Mouse (Mus musculus) forebrain, postnatal 0 days (tissue): ENCODE results near the gene Tusc2. TPM values are rescaled to one million over a fixed set of nuclear protein-coding genes. Genes with fewer than 3 reads are reported as not detected.
A peak's percentile ranks its signal among the peaks of the same experiment; 100 is the strongest.
"Not testable (repeated sequence)": the region's sequence is repeated elsewhere in the genome, so short reads cannot be mapped to it uniquely, and the experiment has no call there.

ENCODE experiments used
- ATAC-seq: fragments of 200-750 bp; cut with Nextera tagmentation; 2 replicates; pipeline ENCODE4 v1.8.0; 2017; ENCODE audit warnings: mild to moderate bottlenecking, moderate library complexity
- DNase-seq: peaks from one replicate; pipeline ENCODE4 v3.0.0-alpha.2; 2015
- H3K27ac ChIP-seq: fragments of 300-500 bp; sonication (generic); 2 replicates; pipeline ENCODE4 v1.5.1; 2014; ENCODE audit warnings: low read depth, mild to moderate bottlenecking, antibody characterized with exemption, low read length, moderate library complexity, mixed read lengths
- H3K27me3 ChIP-seq: fragments of 300-500 bp; sonication (generic); 2 replicates; pipeline ENCODE4 v1.6.1; 2014; ENCODE audit warnings: mild to moderate bottlenecking, low read length, mixed read lengths; ENCODE audit not compliant: insufficient read depth
- H3K36me3 ChIP-seq: fragments of 300-500 bp; sonication (generic); 2 replicates; pipeline ENCODE4 v1.6.1; 2014; ENCODE audit warnings: mild to moderate bottlenecking, moderate library complexity; ENCODE audit not compliant: insufficient read depth
- H3K4me1 ChIP-seq: fragments of 300-500 bp; sonication (generic); 2 replicates; pipeline ENCODE4 v1.6.1; 2014; ENCODE audit warnings: antibody characterized with exemption; ENCODE audit not compliant: insufficient read depth
- H3K4me2 ChIP-seq: fragments of 300-500 bp; sonication (generic); 2 replicates; pipeline ENCODE4 v1.6.1; 2014; ENCODE audit warnings: low read depth, mild to moderate bottlenecking, moderate library complexity
- H3K4me3 ChIP-seq: fragments of 300-500 bp; sonication (generic); 2 replicates; pipeline ENCODE4 v1.5.1; 2014; ENCODE audit warnings: low read depth, low read length, mixed read lengths
- H3K9ac ChIP-seq: fragments of 300-500 bp; sonication (generic); 2 replicates; pipeline ENCODE4 v1.6.1; 2014; ENCODE audit warnings: mild to moderate bottlenecking
- H3K9me3 ChIP-seq: fragments of 300-500 bp; sonication (generic); 2 replicates; pipeline ENCODE4 v1.6.1; 2016; ENCODE audit warnings: low read length
- CTCF ChIP-seq: sonication (generic); IDR thresholded peaks from 2 replicates; pipeline ENCODE4 v1.5.1; 2016; ENCODE audit warnings: antibody characterized with exemption, control low read depth, low read depth
- WGBS: fragments of 180-500 bp; shearing (Covaris S2); extraction: QIAGEN DNeasy Blood & Tissue Kit; methylation state at CpG from one replicate; pipeline ENCODE4 v1.1.7; 2014; 5-methylcytosine and 5-hydroxymethylcytosine counted together
- polyA plus RNA-seq: library from polyadenylated mRNA; unstranded; fragments of >200 nt; fragmentation: Nextera tagmentation; extraction: Ambion mirVana; gene quantifications from 2 replicates; pipeline ENCODE4 v1.2.1, GENCODE M21; 2015
- total RNA-seq: library from RNA; depleted of rRNA; stranded (reverse); fragments of >200 nt; gene quantifications from 2 replicates; pipeline ENCODE4 v1.2.3, GENCODE M21; 2014

Gene Tusc2
- total and polyA plus RNA-seq, 2 experiments from 2014 or later: 109 to 128 TPM

DNA sequence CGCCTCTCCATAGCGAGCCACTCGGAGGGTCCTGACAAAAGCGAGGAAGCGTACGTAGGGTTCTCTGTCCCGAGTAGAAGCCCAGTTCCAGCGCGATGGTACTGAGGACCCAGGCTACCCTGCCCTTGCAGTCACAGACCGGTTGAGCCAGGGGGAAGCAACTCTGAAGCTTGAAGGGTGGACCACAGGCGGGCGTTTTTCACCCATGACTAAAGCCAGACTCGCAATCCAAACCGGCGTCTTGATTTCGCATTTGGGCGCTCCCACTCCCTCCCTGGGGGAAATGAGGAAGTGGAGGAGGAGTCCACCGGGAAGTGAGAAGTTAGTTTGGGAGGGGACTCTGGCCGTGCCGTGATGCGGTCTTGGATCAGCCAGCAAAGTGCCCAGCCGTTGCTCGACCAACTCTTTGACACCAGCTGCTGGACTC is 8.0 kb upstream of the Tusc2 start:
- WGBS: under 1% methylated on average over 23 of the region's 23 CpGs
- H3K27ac ChIP-seq: peak overlapping the region; percentile 75
- peak overlapping the region; percentile 70 for H3K9ac ChIP-seq
- H3K27me3 ChIP-seq: peaks cover 18% of the 10 kb centered on the region
- no peaks in the 10 kb centered on the region for H3K9me3 ChIP-seq
- peak overlapping the region; percentile 69 for H3K4me3 ChIP-seq
- no peak for TF ChIP-seq CTCF
- ATAC-seq: no peak; the same call in 1 of the 2 replicates
- peaks cover 28% of the 10 kb centered on the region for H3K4me1 ChIP-seq
- H3K4me2 ChIP-seq: peak overlapping the region; percentile 87
- peak; percentile 35 for DNase-seq
- H3K36me3 ChIP-seq: peaks cover 31% of the 10 kb centered on the region

GRCm38 (mm10) chr9:107555701-107556100 is 7.4 kb upstream of the Tusc2 start:
- Histone ChIP-seq H3K4me1 (peaks cover 28% of the 10 kb centered on the region), H3K4me2 (peak overlapping the region; percentile 87), H3K4me3 (peak overlapping the region; percentile 69), H3K9ac (peak overlapping the region; percentile 70; the same call in 1 of the 2 replicates), H3K27ac (no peak overlapping the region), H3K36me3 (peaks cover 36% of the 10 kb centered on the region), H3K9me3 (no peaks in the 10 kb centered on the region), H3K27me3 (peaks cover 11% of the 10 kb centered on the region)
- no peak for TF ChIP-seq CTCF
- WGBS: 45% methylated on average over 2 of the region's 2 CpGs
- DNase-seq (no peak), ATAC-seq (no peak)

GRCm38 (mm10) chr9:107556346-107556745 is 6.7 kb upstream of the Tusc2 start:
- H3K9ac ChIP-seq: no peak overlapping the region
- H3K4me1 ChIP-seq: peaks cover 24% of the 10 kb centered on the region
- 75% methylated on average over 3 of the region's 3 CpGs for WGBS
- DNase-seq: no peak
- H3K4me2 ChIP-seq: no peak overlapping the region
- no peak for TF ChIP-seq CTCF
- no peak overlapping the region for H3K4me3 ChIP-seq
- peaks cover 43% of the 10 kb centered on the region for H3K36me3 ChIP-seq
- peaks cover 9% of the 10 kb centered on the region; the same call in 1 of the 2 replicates for H3K27me3 ChIP-seq
- no peaks in the 10 kb centered on the region for H3K9me3 ChIP-seq
- ATAC-seq: no peak
- no peak overlapping the region for H3K27ac ChIP-seq

GRCm38 (mm10) chr9:107565556-107565955 is 2.5 kb downstream of the Tusc2 start:
- H3K27ac ChIP-seq, DNase-seq, H3K27me3 ChIP-seq, H3K9ac ChIP-seq, ATAC-seq, H3K4me2 ChIP-seq, H3K4me3 ChIP-seq, H3K9me3 ChIP-seq: not testable (repeated sequence)
- WGBS: 50% methylated on average over 5 of the region's 5 CpGs
- Histone ChIP-seq H3K36me3 (peaks cover 29% of the 10 kb centered on the region), H3K4me1 (peaks cover 31% of the 10 kb centered on the region)
- peak; percentile 25; the same call in 1 of the 2 replicates for TF ChIP-seq CTCF

- Histone ChIP-seq H3K9ac (no peak overlapping the region), H3K4me2 (no peak overlapping the region), H3K27me3 (no peaks in the 10 kb centered on the region), H3K27ac (no peak overlapping the region; the same call in 1 of the 2 replicates), H3K4me1 (peaks cover 35% of the 10 kb centered on the region), H3K9me3 (no peaks in the 10 kb centered on the region), H3K4me3 (no peak overlapping the region), H3K36me3 (peaks cover 25% of the 10 kb centered on the region)
- DNase-seq: peak; percentile 72
- ATAC-seq: no peak
- WGBS: 58% methylated on average over 15 of the region's 15 CpGs
- peak; percentile 87 for TF ChIP-seq CTCF
Measured at GRCm38 (mm10) chr9:107566041-107566709, 3.1 kb downstream of the Tusc2 start.

GRCm38 (mm10) chr9:107566855-107567254 is 3.8 kb downstream of the Tusc2 start:
- Histone ChIP-seq H3K4me2 (no peak overlapping the region), H3K36me3 (peaks cover 25% of the 10 kb centered on the region), H3K27me3 (no peaks in the 10 kb centered on the region), H3K4me1 (peaks cover 35% of the 10 kb centered on the region), H3K27ac (no peak overlapping the region), H3K9me3 (no peaks in the 10 kb centered on the region), H3K9ac (no peak overlapping the region), H3K4me3 (no peak overlapping the region)
- DNase-seq (no peak), ATAC-seq (no peak)
- TF ChIP-seq CTCF: no peak
- WGBS: 77% methylated on average over 3 of the region's 3 CpGs

GRCm38 (mm10) chr9:107567702-107568319 is 4.8 kb downstream of the Tusc2 start, which contains the start of gene Hyal2:
TSS of gene Hyal2 (plus strand) at chr9:107567945.
- DNase-seq: no peak
- peak within 1 kb of the TSS; percentile 76 for H3K4me2 ChIP-seq

More at GRCm38 (mm10) chr9:107567702-107568319, 4.8 kb downstream of the Tusc2 start, which contains the start of gene Hyal2:
- H3K4me3 ChIP-seq: peak within 1 kb of the TSS; percentile 63
- no peaks in the 10 kb centered on the region for H3K9me3 ChIP-seq
- peak within 1 kb of the TSS; percentile 89 for H3K27ac ChIP-seq
- H3K36me3 ChIP-seq: peaks cover 31% of the 10 kb centered on the region
- no peaks in the 10 kb centered on the region for H3K27me3 ChIP-seq
- H3K4me1 ChIP-seq: peaks cover 33% of the 10 kb centered on the region
- no peak for TF ChIP-seq CTCF
- peak within 1 kb of the TSS; percentile 69 for H3K9ac ChIP-seq
- 9% methylated on average over 18 of the region's 18 CpGs for WGBS
- no peak for ATAC-seq
